Mouse (Mus musculus) CH12.LX (cell line): ENCODE results near the gene Agl.
"Not testable (repeated sequence)": the region's sequence is repeated elsewhere in the genome, so short reads cannot be mapped to it uniquely, and the experiment has no call there.

Experiments used
- CHD2 ChIP-seq: IDR thresholded peaks from 2 replicates; pipeline ENCODE4 v1.6.1; 2011; ENCODE audit warnings: low read length, improper control_type of control experiment
- EP300 ChIP-seq: IDR thresholded peaks from 2 replicates; pipeline ENCODE4 v1.6.1; 2011; ENCODE audit warnings: low read length, improper control_type of control experiment
- MAX ChIP-seq: IDR thresholded peaks from 2 replicates; pipeline ENCODE4 v1.6.1; 2011; ENCODE audit warnings: low read length, improper control_type of control experiment
- NELFE ChIP-seq: IDR thresholded peaks from 2 replicates; pipeline ENCODE4 v1.6.1; 2011; ENCODE audit warnings: low read depth, low read length, improper control_type of control experiment
- POLR2A ChIP-seq: IDR thresholded peaks from 2 replicates; pipeline ENCODE4 v1.6.1; 2011; ENCODE audit warnings: low read depth, mild to moderate bottlenecking, improper control_type of control experiment, low read length
- SMC3 ChIP-seq: IDR thresholded peaks from 2 replicates; pipeline ENCODE4 v1.6.1; 2011; ENCODE audit warnings: low read depth, low read length, improper control_type of control experiment
- USF1 ChIP-seq: IDR thresholded peaks from 2 replicates; pipeline ENCODE4 v1.6.1; 2014; ENCODE audit warnings: low read depth, mild to moderate bottlenecking, inconsistent platforms, low read length, improper control_type of control experiment
- ZKSCAN1 ChIP-seq: IDR thresholded peaks from 2 replicates; pipeline ENCODE4 v1.6.1; 2012; ENCODE audit warnings: low read depth, inconsistent platforms, low read length, improper control_type of control experiment, borderline replicate concordance
- ZNF384 ChIP-seq: IDR thresholded peaks from 2 replicates; pipeline ENCODE4 v1.6.1; 2012; ENCODE audit warnings: low read depth, low read length, improper control_type of control experiment, inconsistent platforms

DNA sequence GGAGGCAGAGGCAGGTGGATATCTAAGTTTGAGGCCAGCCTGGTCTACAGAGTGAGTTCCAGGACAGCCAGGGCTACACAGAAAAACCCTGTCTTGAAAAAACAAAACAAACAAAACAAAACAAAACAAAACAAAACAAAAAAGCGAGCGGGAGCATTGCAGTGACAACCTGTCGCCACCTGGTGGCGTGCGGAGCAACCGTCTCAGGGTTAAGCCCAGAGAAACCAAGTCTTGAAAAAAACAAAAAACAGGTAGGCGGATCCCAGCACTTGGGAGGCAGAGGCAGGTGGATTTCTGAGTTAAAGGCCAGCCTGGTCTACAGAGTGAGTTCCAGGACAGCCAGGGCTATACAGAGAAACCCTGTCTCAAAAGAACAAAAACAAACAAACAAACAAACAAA lies 41.0 kb downstream of the Agl start:
- not testable (repeated sequence) for TF ChIP-seq MAX, USF1, EP300, POLR2A, ZNF384, ZKSCAN1, CHD2, NELFE
- TF ChIP-seq SMC3: 0 out of 2 replicates have a peak, but pooled peaks have one; percentile 18
